Mouse (Mus musculus) 3134 (cell line): Measurements from ENCODE around the gene Adgrv1.
A peak's percentile ranks its signal among the peaks of the same experiment; 100 is the strongest.
"Not testable (repeated sequence)": the region's sequence is repeated elsewhere in the genome, so short reads cannot be mapped to it uniquely, and the experiment has no call there.

Experiments used
- DNase-seq: peaks from one replicate; pipeline ENCODE4 v3.0.0-alpha.2; 2011; ENCODE audit warnings: low spot score; ENCODE audit not compliant: insufficient read length; ENCODE audit errors: extremely low read depth

Gene Adgrv1

DNA sequence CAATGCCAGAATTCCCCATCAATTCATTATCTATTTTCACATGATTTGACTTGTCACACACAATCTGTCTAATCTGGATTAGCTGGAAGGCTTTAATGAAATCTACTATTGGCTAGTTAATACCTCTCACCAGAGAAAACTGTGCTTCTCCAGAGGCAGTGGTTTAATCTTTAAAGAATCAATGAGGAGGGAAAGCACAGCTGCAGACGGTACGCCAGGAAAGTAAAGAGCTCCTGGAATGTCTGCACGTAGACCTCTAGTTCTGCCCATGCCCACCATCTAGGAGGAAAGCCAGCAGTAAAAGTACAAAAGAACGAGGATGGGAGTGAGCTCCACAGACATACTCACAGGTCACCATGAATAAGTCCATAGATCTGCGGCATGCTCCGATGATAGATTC is 362.6 kb downstream of the Adgrv1 start:
- DNase-seq = no peak

DNA sequence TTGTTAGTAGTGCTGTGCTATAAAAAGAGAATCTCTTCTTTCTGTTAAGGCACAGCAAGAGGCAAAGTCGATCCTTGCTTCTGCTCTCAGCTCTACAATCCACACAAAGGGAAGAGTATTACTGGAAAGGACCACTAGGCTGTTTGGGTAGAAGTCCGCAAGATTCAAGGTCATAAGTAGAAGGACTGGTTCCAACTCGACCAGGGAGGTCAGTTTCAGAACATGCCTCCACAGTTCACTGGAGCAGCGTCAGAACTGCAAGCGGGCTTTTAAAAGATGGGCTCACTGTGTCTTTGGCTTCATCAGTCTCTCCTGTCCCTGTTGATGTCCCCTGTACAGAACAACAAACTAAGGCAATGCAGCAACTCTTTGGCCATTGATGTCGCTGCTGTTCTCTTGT is 363.9 kb downstream of the Adgrv1 start:
- DNase-seq = no peak

DNA sequence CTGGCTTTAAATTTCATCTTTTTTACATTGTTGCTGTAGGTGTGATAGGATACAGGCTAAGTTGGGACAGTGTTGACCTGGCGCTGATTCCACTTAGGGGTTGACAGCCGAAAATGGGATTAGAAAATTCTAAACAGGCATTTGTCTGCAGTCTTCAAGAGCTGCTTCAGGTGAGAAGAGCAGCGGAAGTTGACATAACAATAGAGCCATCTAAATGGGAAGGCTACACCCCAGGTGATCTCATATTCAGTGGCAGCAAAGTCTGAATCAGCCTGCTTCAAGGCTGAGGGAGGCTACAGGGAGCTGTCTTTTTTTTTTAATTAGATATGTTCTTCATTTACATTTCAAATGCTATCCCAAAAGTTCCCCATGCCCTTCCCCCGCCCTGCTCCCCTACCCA is 365.5 kb downstream of the Adgrv1 start:
- DNase-seq = not testable (repeated sequence)

DNA sequence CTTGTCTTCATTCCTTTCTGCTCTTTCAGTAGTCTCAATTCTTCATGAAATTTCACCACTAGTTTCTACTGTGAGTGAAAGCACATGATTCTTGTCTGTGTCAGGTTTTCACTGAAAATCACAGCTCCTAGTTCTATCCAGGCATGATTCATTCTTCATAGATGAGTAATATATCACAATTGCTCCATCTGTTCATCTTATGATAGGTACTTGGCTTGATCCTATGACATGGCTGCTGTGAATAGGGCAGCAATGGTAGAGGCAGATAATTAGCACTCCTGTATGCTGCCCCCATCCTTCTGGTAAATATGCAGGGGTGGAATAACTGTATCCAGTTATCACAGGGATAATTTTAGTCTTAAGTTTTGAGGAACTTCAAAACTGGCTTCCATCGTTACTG is 368.5 kb downstream of the Adgrv1 start:
- DNase-seq = no peak

DNA sequence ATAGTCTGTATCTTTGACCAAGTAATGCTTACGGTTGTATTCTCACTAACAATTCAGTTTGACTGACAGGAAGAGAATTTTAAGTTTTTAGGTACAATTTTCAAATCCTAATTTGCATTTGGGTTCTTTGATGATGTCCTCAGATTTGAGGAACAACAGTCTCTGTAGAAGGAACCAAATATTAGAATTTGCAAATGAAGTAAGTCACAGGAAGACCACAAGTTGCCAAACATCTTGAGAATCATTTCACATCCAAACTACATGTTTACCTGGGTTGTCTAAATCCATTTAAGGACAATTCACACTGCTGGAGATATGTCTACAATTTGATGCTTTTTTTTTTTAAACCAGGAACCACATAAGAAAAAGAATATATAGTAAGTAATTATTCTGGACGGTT is 391.8 kb downstream of the Adgrv1 start:
- no peak for DNase-seq

DNA sequence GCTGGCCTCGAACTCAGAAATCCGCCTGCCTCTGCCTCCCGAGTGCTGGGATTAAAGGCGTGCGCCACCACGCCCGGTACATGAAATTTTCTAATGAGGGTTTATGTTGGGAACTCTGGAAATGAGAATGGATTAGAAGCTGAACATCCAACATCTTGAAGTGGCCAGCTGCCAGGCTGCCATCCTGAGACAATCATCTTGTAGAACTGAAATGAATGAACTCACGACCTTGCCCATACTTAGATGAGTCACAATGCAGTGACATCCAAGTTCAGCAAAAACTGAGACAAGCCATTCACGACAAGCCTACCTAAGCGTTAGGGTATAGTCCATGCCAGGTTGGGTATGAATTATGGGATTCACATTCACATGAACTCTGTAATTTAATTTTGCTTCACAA is 393.1 kb downstream of the Adgrv1 start:
- DNase-seq = no peak

DNA sequence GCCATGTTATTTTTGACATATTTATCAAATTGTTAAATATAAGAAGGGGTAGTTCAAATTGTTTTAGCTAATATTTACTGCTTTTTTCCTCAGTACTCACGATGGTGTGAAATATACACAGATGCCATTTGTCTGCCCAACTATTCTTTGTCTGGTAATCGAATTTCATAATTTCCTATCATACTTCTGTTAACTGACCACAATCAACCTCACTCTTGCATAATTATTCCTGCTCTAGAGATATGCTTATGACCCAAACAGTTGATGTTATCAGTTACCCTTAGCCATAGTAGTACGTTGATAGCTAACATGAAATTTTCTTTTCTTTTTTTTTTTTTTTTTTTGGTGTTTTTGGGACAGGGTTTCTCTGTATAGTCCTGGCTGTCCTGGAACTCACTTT is 393.5 kb downstream of the Adgrv1 start:
- DNase-seq = no peak

DNA sequence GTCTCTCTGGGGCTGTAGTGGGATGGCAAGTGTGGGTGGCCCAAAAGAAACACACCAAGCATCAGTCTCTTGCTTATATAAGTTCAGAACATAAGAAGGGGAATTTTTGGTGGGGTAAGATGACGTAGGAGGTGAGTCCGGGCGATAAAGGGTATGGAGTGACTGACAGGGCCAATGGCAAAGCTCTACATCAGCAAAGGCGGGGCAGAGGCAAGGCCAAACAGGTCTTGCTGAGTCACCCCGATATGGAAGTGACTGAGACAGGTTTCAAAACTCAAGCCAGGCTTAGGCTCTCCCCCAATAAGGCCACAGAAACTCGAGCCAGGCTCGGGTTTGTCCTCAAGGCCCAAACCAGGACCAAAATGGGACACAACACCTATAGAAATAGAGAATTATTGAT is 394.1 kb downstream of the Adgrv1 start:
- peak; percentile 10 for DNase-seq

DNA sequence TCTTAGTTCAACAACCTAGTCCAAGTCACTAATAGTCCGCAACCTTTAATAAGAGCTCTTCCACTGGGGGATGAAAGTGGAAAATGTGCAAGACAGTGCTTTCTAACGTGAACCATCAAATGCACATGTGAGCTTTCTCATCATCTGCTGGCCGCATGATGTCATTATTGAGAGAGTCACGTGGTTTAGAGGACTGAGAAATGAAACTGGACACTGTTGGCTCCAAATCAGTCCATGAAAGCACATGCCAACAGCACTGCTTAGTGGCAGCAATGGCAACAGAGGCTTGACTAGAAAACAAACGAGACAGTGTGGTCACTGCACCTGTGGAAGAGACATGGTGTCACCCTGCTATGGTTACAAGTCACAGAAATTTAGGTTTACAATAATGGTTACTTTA is 395.0 kb downstream of the Adgrv1 start:
- DNase-seq = no peak

DNA sequence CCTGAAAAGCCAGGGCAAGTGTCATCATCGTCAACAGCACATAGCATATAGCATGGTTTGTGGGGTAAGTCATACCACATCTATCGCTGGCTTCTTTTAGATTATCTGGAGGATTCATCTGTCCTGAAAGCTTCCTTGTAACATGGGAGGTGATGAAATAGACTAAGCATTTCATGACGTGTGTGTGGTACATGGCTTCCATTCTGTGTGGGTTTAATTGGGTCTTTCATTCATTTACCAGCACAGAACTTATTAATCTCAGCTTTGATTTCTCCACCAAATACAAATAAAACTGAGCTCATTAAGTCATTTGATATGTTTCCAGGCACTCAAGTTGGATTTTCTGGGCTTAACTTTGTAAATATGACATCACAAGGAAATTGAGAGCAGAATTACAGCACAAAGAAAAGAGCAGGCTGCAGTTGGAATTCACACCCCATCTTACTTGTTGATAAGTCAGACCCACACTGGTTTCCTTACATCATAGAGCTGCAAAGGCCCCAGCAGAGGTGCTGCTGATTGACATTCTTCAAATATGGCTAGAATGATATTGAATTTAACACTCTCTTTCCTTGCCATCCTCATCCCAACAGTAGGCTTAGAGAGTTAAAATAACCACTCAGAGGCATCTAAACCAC is 396.1 kb downstream of the Adgrv1 start:
- no peak for DNase-seq

DNA sequence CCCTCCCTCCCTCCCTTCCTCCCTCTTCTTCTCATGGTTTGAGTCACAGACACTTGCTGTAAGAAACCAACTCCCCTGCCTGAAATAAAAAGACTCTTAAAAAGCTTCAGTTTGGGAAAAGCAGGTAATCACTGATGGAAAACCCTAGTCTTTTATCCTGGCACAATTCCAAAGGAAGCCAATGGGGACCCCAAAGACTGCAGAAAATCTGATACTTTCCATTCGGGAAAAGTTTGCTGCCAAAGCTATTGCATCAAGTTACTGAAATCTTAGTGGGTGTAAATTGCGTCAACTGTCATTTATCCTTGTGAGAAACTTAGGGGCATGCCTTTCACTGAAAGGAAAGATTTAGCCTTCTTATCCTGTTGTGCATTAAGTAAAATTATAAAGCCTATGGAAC is 398.9 kb downstream of the Adgrv1 start:
- DNase-seq = no peak

DNA sequence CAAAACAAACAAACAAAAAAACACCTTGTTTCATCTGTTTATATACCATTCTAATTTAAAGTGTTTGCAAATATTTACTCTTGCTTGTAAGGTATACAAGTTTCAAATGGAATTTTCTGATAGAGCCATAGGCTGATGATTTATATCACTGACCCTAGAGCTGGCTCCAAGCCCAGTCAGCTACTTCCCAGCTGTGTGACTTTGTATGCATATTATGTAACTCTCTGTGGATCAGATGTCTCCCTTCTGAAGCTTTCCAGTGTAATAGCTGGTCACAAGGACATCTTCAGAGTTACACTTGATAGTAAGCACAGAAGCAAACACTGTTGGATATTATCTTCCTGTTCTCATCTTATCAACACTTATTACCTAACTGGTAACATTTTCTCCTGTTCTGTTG is 400.1 kb downstream of the Adgrv1 start:
- no peak for DNase-seq

DNA sequence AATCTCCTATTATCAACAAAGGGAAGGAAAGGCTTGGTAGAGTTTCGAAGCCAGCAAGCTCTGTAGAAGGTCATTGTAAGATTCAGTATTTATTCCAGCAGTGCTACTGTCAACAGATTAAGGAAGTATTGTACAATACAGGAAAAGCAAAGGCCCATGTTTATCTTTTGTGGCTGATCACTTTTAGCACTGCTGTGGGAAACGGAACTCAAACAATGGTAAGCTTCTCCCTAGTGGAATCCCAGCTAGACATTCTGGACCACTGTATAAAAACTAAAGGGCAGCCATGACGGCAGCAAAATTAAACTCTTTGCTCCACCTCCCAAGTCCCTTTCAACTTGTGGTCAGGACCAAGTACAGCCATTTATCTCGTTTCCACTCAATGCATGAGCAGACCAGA is 402.8 kb downstream of the Adgrv1 start:
- no peak for DNase-seq

DNA sequence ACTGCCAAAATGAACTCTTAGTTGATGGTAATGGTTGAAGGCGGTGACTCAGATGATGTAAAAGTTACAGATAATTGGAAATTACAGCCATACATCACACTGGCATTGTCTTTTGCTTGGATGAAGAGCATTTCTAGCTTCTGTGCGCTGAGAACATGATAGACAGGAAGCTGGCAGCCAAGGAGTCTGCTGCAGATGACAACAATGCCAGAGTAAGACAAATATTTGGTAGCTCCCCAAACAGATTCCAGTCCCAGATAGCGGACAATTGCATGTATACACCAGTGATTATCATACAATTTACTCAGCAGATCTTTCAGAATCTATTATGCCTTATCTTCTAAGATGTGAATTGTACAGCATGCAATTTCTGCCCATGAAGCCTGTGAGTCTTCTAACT is 409.2 kb downstream of the Adgrv1 start:
- DNase-seq = no peak

DNA sequence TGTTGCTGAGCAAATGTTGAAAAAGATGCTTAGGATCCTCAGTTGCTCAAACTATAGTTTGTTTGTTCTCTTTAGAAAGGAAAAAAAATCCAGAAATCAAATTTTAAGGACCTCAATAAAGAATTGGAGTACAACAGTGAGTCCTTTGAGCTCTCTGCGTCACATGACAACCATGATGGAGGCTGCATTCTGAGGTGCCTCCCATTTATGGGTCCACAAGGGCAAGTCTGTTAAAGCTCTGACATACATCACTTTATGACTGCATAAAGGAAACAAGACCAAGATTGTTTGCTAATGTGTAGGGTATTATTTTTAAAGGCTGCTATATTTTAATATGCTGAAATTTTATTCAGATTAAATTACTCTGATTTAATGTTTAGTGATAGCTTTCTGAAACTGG is 410.6 kb downstream of the Adgrv1 start:
- no peak for DNase-seq

DNA sequence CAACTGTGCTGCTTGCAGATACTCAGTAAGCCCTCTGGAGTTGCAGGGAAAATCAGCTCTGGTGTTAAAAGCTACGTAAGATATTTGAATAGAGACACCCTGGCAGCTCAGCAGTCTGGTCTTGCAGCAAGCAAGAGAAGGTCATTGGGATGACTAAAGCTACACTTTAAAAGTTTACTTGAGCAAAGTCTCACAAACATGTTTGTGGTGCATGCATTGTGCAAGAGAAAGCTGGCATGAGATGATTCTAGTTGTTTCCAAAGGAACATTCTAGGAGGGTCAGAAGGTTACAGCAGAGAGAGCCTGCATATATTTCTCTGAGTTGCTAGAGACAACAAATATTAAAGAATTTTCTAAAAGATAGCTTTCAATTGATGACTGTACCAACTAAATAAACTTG is 421.5 kb downstream of the Adgrv1 start:
- DNase-seq = no peak

DNA sequence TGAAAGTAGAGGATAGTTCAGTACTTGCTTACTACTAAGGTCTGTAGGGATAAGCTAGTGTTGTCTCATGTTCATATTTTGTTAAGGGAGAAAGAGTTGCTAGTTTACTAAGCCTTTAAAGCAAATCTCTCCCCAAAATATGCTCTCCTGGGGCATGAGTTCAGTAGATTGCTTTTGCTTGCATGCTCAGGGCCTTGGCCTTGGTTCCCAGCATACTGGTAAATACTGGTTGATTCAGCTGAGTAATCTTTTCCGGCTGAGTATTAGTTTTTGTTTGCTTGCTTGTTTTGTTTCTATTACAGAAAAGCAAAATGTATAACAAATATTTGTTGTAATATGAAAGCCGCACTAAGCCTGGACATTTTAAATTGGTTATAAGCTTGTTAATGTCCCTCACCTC is 422.4 kb downstream of the Adgrv1 start:
- no peak for DNase-seq

DNA sequence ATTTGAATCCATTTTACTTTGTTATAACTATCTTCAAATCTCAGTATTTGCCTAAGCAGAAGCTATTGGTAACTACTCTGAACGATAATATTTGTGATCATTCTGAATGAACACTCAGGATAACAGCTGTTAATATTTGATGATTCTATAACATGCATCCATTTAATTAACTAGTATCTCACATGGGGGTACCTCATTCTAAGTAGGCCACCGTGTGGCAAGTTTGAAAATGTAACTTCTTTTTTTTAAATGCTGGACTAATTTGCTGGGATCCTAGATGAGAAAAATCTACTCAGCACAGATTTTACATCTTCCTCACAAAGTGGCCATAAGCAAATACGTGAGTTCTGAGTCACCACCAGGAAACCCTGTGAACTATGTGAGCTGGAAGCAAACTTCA is 423.1 kb downstream of the Adgrv1 start:
- DNase-seq = no peak

DNA sequence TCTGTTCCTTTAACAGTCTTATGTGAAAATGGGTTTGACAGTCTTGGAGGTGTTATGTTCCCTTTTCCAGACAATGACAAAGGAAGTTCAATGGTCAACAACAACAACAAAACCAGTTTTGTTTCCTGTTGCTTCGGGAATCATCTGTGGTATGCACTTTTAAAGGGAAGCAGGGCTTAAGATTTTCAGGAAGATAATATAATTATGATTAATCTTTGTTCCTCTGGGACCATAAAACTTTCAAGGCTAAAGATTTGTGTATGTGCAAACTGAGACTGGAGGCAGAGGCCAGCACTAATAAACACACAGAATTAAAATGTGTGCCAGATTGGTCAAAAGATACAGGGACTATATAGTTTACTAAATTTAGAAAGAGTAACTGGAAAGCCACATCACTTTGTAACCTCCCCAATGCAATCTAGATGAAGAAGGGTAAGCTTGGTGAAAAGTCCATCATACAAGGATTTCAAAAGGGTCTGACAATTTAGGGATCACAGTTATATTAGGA is 424.8 kb downstream of the Adgrv1 start:
- DNase-seq = no peak

DNA sequence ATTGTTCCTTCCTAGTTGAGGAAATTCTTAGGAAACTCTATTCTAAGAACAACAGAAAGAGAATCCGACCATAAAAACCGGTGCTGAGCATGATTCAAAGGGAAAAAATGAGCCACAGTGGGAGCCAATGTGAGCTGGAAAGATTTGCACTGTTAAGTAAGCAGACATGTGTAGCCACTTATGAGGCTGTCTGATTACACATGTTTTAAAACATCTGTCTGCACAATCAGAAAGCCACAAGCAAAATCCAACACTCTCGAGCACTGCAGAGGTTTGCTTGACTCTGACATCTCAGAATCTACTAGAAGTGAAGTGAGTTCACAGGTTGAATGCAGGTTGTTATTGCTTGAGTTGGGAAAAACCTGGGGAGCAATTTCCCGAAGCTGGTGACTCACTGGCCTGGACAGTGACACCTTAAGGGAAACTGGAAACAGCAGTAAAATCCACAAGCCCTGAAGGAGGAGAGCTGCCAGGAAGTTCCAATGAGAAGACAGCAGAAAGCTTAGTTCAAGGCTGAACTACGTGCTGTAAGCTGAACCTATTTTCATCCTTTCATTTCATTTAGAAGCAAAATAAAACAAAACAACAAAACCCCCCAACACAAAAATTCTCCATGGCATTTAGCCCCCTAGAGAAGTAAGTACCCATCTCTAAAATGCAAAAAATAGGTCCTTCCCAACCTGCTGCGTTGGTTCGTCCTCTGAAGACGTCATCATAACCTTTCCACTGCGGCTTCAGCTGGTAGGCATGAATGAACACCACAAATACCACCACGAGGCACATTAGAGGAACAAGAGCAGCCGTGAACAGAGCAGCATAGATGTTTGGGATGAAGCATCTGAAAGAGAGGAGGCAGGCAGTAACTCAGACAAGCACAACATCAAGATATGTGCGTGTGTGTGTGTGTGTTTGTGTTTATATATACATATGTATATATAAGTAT is 450.7 kb downstream of the Adgrv1 start:
- peak; percentile 44 for DNase-seq

DNA sequence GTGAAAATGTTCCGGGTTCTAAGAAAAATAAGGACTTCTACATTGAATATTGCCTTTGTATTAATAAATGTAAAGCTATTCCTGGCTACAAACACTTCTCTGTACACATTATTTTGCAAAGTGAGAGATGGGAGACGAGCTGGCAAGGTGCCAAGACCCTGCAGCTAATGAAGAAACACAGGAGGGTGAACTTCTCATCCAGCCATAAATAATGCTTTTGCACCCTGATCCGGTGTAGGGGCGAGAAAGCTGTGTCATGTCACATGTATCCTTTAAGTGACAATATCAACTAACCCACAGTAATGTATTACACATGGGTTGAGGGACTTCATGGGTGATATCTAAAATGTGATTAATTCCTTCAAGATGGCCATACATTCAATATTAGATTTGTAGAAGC is 451.5 kb downstream of the Adgrv1 start:
- no peak for DNase-seq

DNA sequence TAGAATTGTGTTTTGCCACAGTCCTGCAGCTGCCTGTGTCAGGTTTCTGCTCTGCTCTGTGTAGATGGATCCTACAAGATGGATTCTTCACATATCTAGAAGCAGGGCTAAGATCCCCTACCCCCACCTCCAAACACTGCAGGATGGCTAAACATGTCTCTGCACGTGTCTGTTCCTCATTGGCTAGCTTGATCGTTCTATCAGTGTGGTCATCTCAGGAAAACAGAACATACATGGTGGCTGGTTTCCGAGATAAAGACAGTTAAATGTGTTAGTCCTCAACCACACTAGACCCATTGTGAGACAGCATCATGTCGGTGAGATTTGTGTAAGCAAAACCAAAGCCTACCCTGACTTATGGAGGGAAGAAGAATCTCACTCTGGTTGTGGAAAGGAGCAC is 456.1 kb downstream of the Adgrv1 start:
- no peak for DNase-seq
